Mouse (Mus musculus): ENCODE results near the gene Plcg1. TPM values are rescaled to one million over a fixed set of nuclear protein-coding genes. Genes with fewer than 3 reads are reported as not detected.

Gene Plcg1
- polyA plus RNA-seq, 1 experiment from 2014 or later, result 68.8 TPM

- H3K9ac ChIP-seq (replicated peaks; ENCODE audit: low read length), result no peak overlapping the region
- DNase-seq, result no peak
- H3K4me2 ChIP-seq (ENCODE audit: low read length), result no peak overlapping the region
- H3K27me3 ChIP-seq (ENCODE audit: control insufficient read depth, insufficient read depth, low read length), result no peaks in the 10 kb centered on the region
- ATAC-seq (ENCODE audit: low FRiP score, low TSS enrichment), result no peak
- 88% methylated on average over 1 of the region's 1 CpGs for WGBS
- H3K4me1 ChIP-seq (ENCODE audit: control insufficient read depth, insufficient read depth, low read length), result no peaks in the 10 kb centered on the region
- H3K4me3 ChIP-seq (replicated peaks; ENCODE audit: low read depth, low read length), result no peak overlapping the region
- H3K27ac ChIP-seq (replicated peaks; ENCODE audit: low read depth, low read length), result no peak overlapping the region
- peaks cover 22% of the 10 kb centered on the region; the same call in 1 of the 2 replicates for H3K36me3 ChIP-seq (ENCODE audit: control insufficient read depth, insufficient read depth, low read length)
- no peaks in the 10 kb centered on the region for H3K9me3 ChIP-seq (ENCODE audit: control insufficient read depth, low read length)
Observed at GRCm38 (mm10) chr2:160770871-160771270, 39.8 kb downstream of the Plcg1 start.

GRCm38 (mm10) chr2:160771325-160772276, 40.5 kb downstream of the Plcg1 start:
- Histone ChIP-seq H3K27me3 (ENCODE audit: control insufficient read depth, insufficient read depth, low read length) (no peaks in the 10 kb centered on the region), H3K9ac (replicated peaks; ENCODE audit: low read length) (no peak overlapping the region)
- DNase-seq, result no peak

GRCm38 (mm10) chr2:160778034-160778433, 46.9 kb downstream of the Plcg1 start:
- Histone ChIP-seq H3K27me3 (ENCODE audit: control insufficient read depth, insufficient read depth, low read length) (no peaks in the 10 kb centered on the region), H3K4me1 (ENCODE audit: control insufficient read depth, insufficient read depth, low read length) (no peaks in the 10 kb centered on the region), H3K36me3 (ENCODE audit: control insufficient read depth, insufficient read depth, low read length) (peaks cover 27% of the 10 kb centered on the region), H3K9ac (replicated peaks; ENCODE audit: low read length) (no peak overlapping the region), H3K9me3 (ENCODE audit: control insufficient read depth, low read length) (no peaks in the 10 kb centered on the region), H3K27ac (replicated peaks; ENCODE audit: low read depth, low read length) (no peak overlapping the region), H3K4me3 (replicated peaks; ENCODE audit: low read depth, low read length) (no peak overlapping the region), H3K4me2 (ENCODE audit: low read length) (no peak overlapping the region)
- no peak for DNase-seq
- no peak for ATAC-seq (ENCODE audit: low FRiP score, low TSS enrichment)
- WGBS, result 82% methylated on average over 2 of the region's 2 CpGs

More at GRCm38 (mm10) chr2:160771325-160772276, 40.5 kb downstream of the Plcg1 start:
- no peaks in the 10 kb centered on the region for H3K9me3 ChIP-seq (ENCODE audit: control insufficient read depth, low read length)
- no peak overlapping the region for H3K4me3 ChIP-seq (replicated peaks; ENCODE audit: low read depth, low read length)
- H3K4me2 ChIP-seq (ENCODE audit: low read length), result no peak overlapping the region
- H3K36me3 ChIP-seq (ENCODE audit: control insufficient read depth, insufficient read depth, low read length), result peaks cover 21% of the 10 kb centered on the region; the same call in 1 of the 2 replicates
- ATAC-seq (ENCODE audit: low FRiP score, low TSS enrichment), result no peak
- H3K27ac ChIP-seq (replicated peaks; ENCODE audit: low read depth, low read length), result no peak overlapping the region
- WGBS, result 90% methylated on average over 8 of the region's 8 CpGs
- H3K4me1 ChIP-seq (ENCODE audit: control insufficient read depth, insufficient read depth, low read length), result no peaks in the 10 kb centered on the region

GRCm38 (mm10) chr2:160780154-160780833, 49.2 kb downstream of the Plcg1 start:
- no peaks in the 10 kb centered on the region for H3K4me1 ChIP-seq (ENCODE audit: control insufficient read depth, insufficient read depth, low read length)
- no peak overlapping the region for H3K4me2 ChIP-seq (ENCODE audit: low read length)
- peaks cover 27% of the 10 kb centered on the region for H3K36me3 ChIP-seq (ENCODE audit: control insufficient read depth, insufficient read depth, low read length)
- H3K9me3 ChIP-seq (ENCODE audit: control insufficient read depth, low read length), result no peaks in the 10 kb centered on the region
- no peak overlapping the region for H3K27ac ChIP-seq (replicated peaks; ENCODE audit: low read depth, low read length)
- DNase-seq, result no peak
- H3K4me3 ChIP-seq (replicated peaks; ENCODE audit: low read depth, low read length), result no peak overlapping the region
- H3K27me3 ChIP-seq (ENCODE audit: control insufficient read depth, insufficient read depth, low read length), result no peaks in the 10 kb centered on the region
- ATAC-seq (ENCODE audit: low FRiP score, low TSS enrichment), result no peak
- 94% methylated on average over 13 of the region's 13 CpGs for WGBS
- no peak overlapping the region for H3K9ac ChIP-seq (replicated peaks; ENCODE audit: low read length)

GRCm38 (mm10) chr2:160780834-160781219, 49.7 kb downstream of the Plcg1 start:
- H3K36me3 ChIP-seq (ENCODE audit: control insufficient read depth, insufficient read depth, low read length), result peaks cover 27% of the 10 kb centered on the region
- H3K4me3 ChIP-seq (replicated peaks; ENCODE audit: low read depth, low read length), result no peak overlapping the region
- no peaks in the 10 kb centered on the region for H3K4me1 ChIP-seq (ENCODE audit: control insufficient read depth, insufficient read depth, low read length)
- H3K9ac ChIP-seq (replicated peaks; ENCODE audit: low read length), result no peak overlapping the region
- no peak overlapping the region for H3K4me2 ChIP-seq (ENCODE audit: low read length)
- H3K9me3 ChIP-seq (ENCODE audit: control insufficient read depth, low read length), result no peaks in the 10 kb centered on the region
- H3K27me3 ChIP-seq (ENCODE audit: control insufficient read depth, insufficient read depth, low read length), result no peaks in the 10 kb centered on the region
- DNase-seq (no peak), ATAC-seq (ENCODE audit: low FRiP score, low TSS enrichment) (no peak)
- WGBS, result 100% methylated on average over 2 of the region's 2 CpGs
- H3K27ac ChIP-seq (replicated peaks; ENCODE audit: low read depth, low read length), result no peak overlapping the region

GRCm38 (mm10) chr2:160786333-160786732, 55.2 kb downstream of the Plcg1 start:
- no peak for ATAC-seq (ENCODE audit: low FRiP score, low TSS enrichment)
- H3K4me3 ChIP-seq (replicated peaks; ENCODE audit: low read depth, low read length), result no peak overlapping the region
- H3K36me3 ChIP-seq (ENCODE audit: control insufficient read depth, insufficient read depth, low read length), result peaks cover 7% of the 10 kb centered on the region
- peak overlapping the region; percentile 15; the same call in 1 of the 2 replicates for H3K27ac ChIP-seq (replicated peaks; ENCODE audit: low read depth, low read length)
- no peak overlapping the region for H3K9ac ChIP-seq (replicated peaks; ENCODE audit: low read length)
- H3K27me3 ChIP-seq (ENCODE audit: control insufficient read depth, insufficient read depth, low read length), result no peaks in the 10 kb centered on the region
- 0 out of 2 replicates have a peak, but pooled peaks cover 3% of the 10 kb centered on the region for H3K4me1 ChIP-seq (ENCODE audit: control insufficient read depth, insufficient read depth, low read length)
- no peak overlapping the region for H3K4me2 ChIP-seq (ENCODE audit: low read length)
- no peaks in the 10 kb centered on the region for H3K9me3 ChIP-seq (ENCODE audit: control insufficient read depth, low read length)
- peak; percentile 58 for DNase-seq
- 76% methylated on average over 1 of the region's 1 CpGs for WGBS

GRCm38 (mm10) chr2:160789046-160789445, 57.9 kb downstream of the Plcg1 start:
- ATAC-seq (ENCODE audit: low FRiP score, low TSS enrichment), result no peak
- H3K4me3 ChIP-seq (replicated peaks; ENCODE audit: low read depth, low read length), result no peak overlapping the region
- H3K4me2 ChIP-seq (ENCODE audit: low read length), result no peak overlapping the region
- 93% methylated on average over 1 of the region's 1 CpGs for WGBS
- 0 out of 2 replicates have a peak, but pooled peaks cover 3% of the 10 kb centered on the region for H3K4me1 ChIP-seq (ENCODE audit: control insufficient read depth, insufficient read depth, low read length)
- H3K27me3 ChIP-seq (ENCODE audit: control insufficient read depth, insufficient read depth, low read length), result no peaks in the 10 kb centered on the region
- no peak overlapping the region for H3K27ac ChIP-seq (replicated peaks; ENCODE audit: low read depth, low read length)
- DNase-seq, result no peak
- no peaks in the 10 kb centered on the region for H3K9me3 ChIP-seq (ENCODE audit: control insufficient read depth, low read length)
- no peaks in the 10 kb centered on the region for H3K36me3 ChIP-seq (ENCODE audit: control insufficient read depth, insufficient read depth, low read length)
- no peak overlapping the region for H3K9ac ChIP-seq (replicated peaks; ENCODE audit: low read length)

GRCm38 (mm10) chr2:160789741-160790140, 58.6 kb downstream of the Plcg1 start:
- Histone ChIP-seq H3K27ac (replicated peaks; ENCODE audit: low read depth, low read length) (no peak overlapping the region), H3K9ac (replicated peaks; ENCODE audit: low read length) (no peak overlapping the region), H3K36me3 (ENCODE audit: control insufficient read depth, insufficient read depth, low read length) (no peaks in the 10 kb centered on the region), H3K4me1 (ENCODE audit: control insufficient read depth, insufficient read depth, low read length) (0 out of 2 replicates have a peak, but pooled peaks cover 3% of the 10 kb centered on the region), H3K27me3 (ENCODE audit: control insufficient read depth, insufficient read depth, low read length) (no peaks in the 10 kb centered on the region), H3K4me2 (ENCODE audit: low read length) (no peak overlapping the region), H3K9me3 (ENCODE audit: control insufficient read depth, low read length) (no peaks in the 10 kb centered on the region), H3K4me3 (replicated peaks; ENCODE audit: low read depth, low read length) (no peak overlapping the region)
- DNase-seq (no peak), ATAC-seq (ENCODE audit: low FRiP score, low TSS enrichment) (no peak)
